Mouse (Mus musculus) liver, embryonic 13.5 days (tissue): ENCODE measurements around the gene R3hdm2. TPM values are rescaled to one million over a fixed set of nuclear protein-coding genes. Genes with fewer than 3 reads are reported as not detected.

Experiments used
- ATAC-seq: fragments of 200-750 bp; cut with Nextera tagmentation; 2 replicates; pipeline ENCODE4 v1.8.0; 2017; ENCODE audit warnings: low read depth, mild to moderate bottlenecking, moderate number of reproducible peaks, moderate library complexity
- DNase-seq: peaks from one replicate; pipeline ENCODE4 v3.0.0; 2022
- H3K27ac ChIP-seq: fragments of 300-500 bp; sonication (generic); 2 replicates; pipeline ENCODE4 v1.5.1; 2015; ENCODE audit warnings: moderate library complexity, mild to moderate bottlenecking, inconsistent platforms
- H3K27me3 ChIP-seq: fragments of 300-500 bp; sonication (generic); 2 replicates; pipeline ENCODE4 v1.6.1; 2015; ENCODE audit warnings: mild to moderate bottlenecking, inconsistent platforms
- H3K36me3 ChIP-seq: fragments of 300-500 bp; sonication (generic); 2 replicates; pipeline ENCODE4 v1.6.1; 2015; ENCODE audit warnings: mild to moderate bottlenecking, inconsistent platforms
- H3K4me1 ChIP-seq: fragments of 300-500 bp; sonication (generic); replicated peaks from 2 replicates; pipeline ENCODE4 v1.6.1; 2015; ENCODE audit warnings: inconsistent platforms
- H3K4me2 ChIP-seq: fragments of 300-500 bp; sonication (generic); 2 replicates; pipeline ENCODE4 v1.6.1; 2015; ENCODE audit warnings: inconsistent platforms, mild to moderate bottlenecking, moderate library complexity
- H3K4me3 ChIP-seq: fragments of 300-500 bp; sonication (generic); replicated peaks from 2 replicates; pipeline ENCODE4 v1.5.1; 2015; ENCODE audit warnings: mild to moderate bottlenecking, inconsistent platforms
- H3K9ac ChIP-seq: fragments of 300-500 bp; sonication (generic); 2 replicates; pipeline ENCODE4 v1.6.1; 2015; ENCODE audit warnings: mild to moderate bottlenecking, inconsistent platforms
- H3K9me3 ChIP-seq: fragments of 300-500 bp; sonication (generic); replicated peaks from 2 replicates; pipeline ENCODE4 v1.6.1; 2016; ENCODE audit warnings: inconsistent platforms
- WGBS: fragments of 180-500 bp; shearing (Covaris S2); methylation state at CpG from one replicate; pipeline ENCODE4 v1.1.7; 2015; ENCODE audit not compliant: insufficient replicate concordance; 5-methylcytosine and 5-hydroxymethylcytosine counted together
- polyA plus RNA-seq: library from polyadenylated mRNA; unstranded; fragments of >200 nt; fragmentation: Nextera tagmentation; extraction: Ambion mirVana; gene quantifications from 2 replicates; pipeline ENCODE4 v1.2.1, GENCODE M21; 2015

R3hdm2 gene
- polyA plus RNA-seq, 1 experiment from 2014 or later, result 14.4 TPM

- DNase-seq (peak; percentile 71), ATAC-seq (peak; percentile 49; the same call in 1 of the 2 replicates)
- peak within 1 kb of the TSS; percentile 51 for H3K4me3 ChIP-seq
- WGBS, result under 1% methylated on average over 29 of the region's 29 CpGs
- H3K36me3 ChIP-seq, result no peaks in the 10 kb centered on the region
- peak within 1 kb of the TSS; percentile 71 for H3K4me2 ChIP-seq
- H3K27me3 ChIP-seq, result peaks cover 55% of the 10 kb centered on the region
- no peaks in the 10 kb centered on the region for H3K9me3 ChIP-seq
- peaks cover 36% of the 10 kb centered on the region for H3K4me1 ChIP-seq
- 0 out of 2 replicates have a peak within 1 kb of the TSS, but pooled peaks have one; percentile 22 for H3K9ac ChIP-seq
- H3K27ac ChIP-seq, result no peak within 1 kb of the TSS
These were observed 38.1 kb upstream of the R3hdm2 start, which contains the start of gene Gli1 for GRCm38 (mm10) chr10:127341891-127342639. Gene Gli1, minus strand, starts transcription at chr10:127341974.

- Histone ChIP-seq H3K4me3 (no peak overlapping the region), H3K36me3 (no peaks in the 10 kb centered on the region), H3K4me2 (no peak overlapping the region), H3K27me3 (peaks cover 46% of the 10 kb centered on the region), H3K27ac (no peak overlapping the region), H3K9me3 (no peaks in the 10 kb centered on the region), H3K4me1 (peaks cover 36% of the 10 kb centered on the region), H3K9ac (no peak overlapping the region)
- DNase-seq, result no peak
- 37% methylated on average over 3 of the region's 3 CpGs for WGBS
- ATAC-seq, result no peak
These were observed 37.1 kb upstream of the R3hdm2 start for GRCm38 (mm10) chr10:127343029-127343428.

GRCm38 (mm10) chr10:127346173-127346572 is 34.0 kb upstream of the R3hdm2 start:
- H3K4me1 ChIP-seq, result peaks cover 28% of the 10 kb centered on the region
- DNase-seq, result no peak
- no peak overlapping the region for H3K27ac ChIP-seq
- no peaks in the 10 kb centered on the region for H3K9me3 ChIP-seq
- peaks cover 15% of the 10 kb centered on the region for H3K27me3 ChIP-seq
- ATAC-seq, result no peak
- H3K4me2 ChIP-seq, result no peak overlapping the region
- 66% methylated on average over 3 of the region's 3 CpGs for WGBS
- no peaks in the 10 kb centered on the region for H3K36me3 ChIP-seq
- H3K4me3 ChIP-seq, result no peak overlapping the region
- H3K9ac ChIP-seq, result no peak overlapping the region

- WGBS, result 52% methylated on average over 4 of the region's 4 CpGs
- DNase-seq (no peak), ATAC-seq (no peak)
- Histone ChIP-seq H3K4me2 (no peak overlapping the region), H3K27ac (no peak overlapping the region), H3K9me3 (no peaks in the 10 kb centered on the region), H3K4me3 (no peak overlapping the region), H3K9ac (no peak overlapping the region), H3K36me3 (no peaks in the 10 kb centered on the region), H3K27me3 (peaks cover 7% of the 10 kb centered on the region), H3K4me1 (peaks cover 22% of the 10 kb centered on the region)
These were observed 31.2 kb upstream of the R3hdm2 start for GRCm38 (mm10) chr10:127348957-127349356.

- Histone ChIP-seq H3K4me2 (no peak overlapping the region), H3K4me1 (peaks cover 30% of the 10 kb centered on the region), H3K27ac (no peak overlapping the region), H3K9me3 (no peaks in the 10 kb centered on the region), H3K36me3 (no peaks in the 10 kb centered on the region), H3K27me3 (peaks cover 7% of the 10 kb centered on the region), H3K4me3 (0 out of 2 replicates have a peak overlapping the region, but pooled peaks have one; percentile 0), H3K9ac (no peak overlapping the region)
- ATAC-seq (no peak), DNase-seq (no peak)
- 60% methylated on average over 8 of the region's 8 CpGs for WGBS
These were observed 30.3 kb upstream of the R3hdm2 start for GRCm38 (mm10) chr10:127349810-127350209.

- Histone ChIP-seq H3K36me3 (no peaks in the 10 kb centered on the region), H3K4me3 (peak overlapping the region; percentile 19; the same call in 1 of the 2 replicates), H3K4me2 (peak overlapping the region; percentile 50), H3K27ac (peak overlapping the region; percentile 53; the same call in 1 of the 2 replicates), H3K9ac (peak overlapping the region; percentile 41; the same call in 1 of the 2 replicates), H3K9me3 (no peaks in the 10 kb centered on the region), H3K27me3 (peaks cover 15% of the 10 kb centered on the region), H3K4me1 (peaks cover 32% of the 10 kb centered on the region)
- ATAC-seq (peak; percentile 42), DNase-seq (peak; percentile 37)
- WGBS, result 12% methylated on average over 24 of the region's 24 CpGs
These were observed 29.4 kb upstream of the R3hdm2 start for GRCm38 (mm10) chr10:127350594-127351284.

- Histone ChIP-seq H3K36me3 (no peaks in the 10 kb centered on the region), H3K9me3 (no peaks in the 10 kb centered on the region), H3K27ac (0 out of 2 replicates have a peak overlapping the region, but pooled peaks have one; percentile 53), H3K27me3 (peaks cover 16% of the 10 kb centered on the region), H3K4me2 (peak overlapping the region; percentile 50), H3K4me1 (peaks cover 32% of the 10 kb centered on the region), H3K9ac (peak overlapping the region; percentile 41; the same call in 1 of the 2 replicates), H3K4me3 (peak overlapping the region; percentile 19; the same call in 1 of the 2 replicates)
- 70% methylated on average over 8 of the region's 8 CpGs for WGBS
- DNase-seq, result no peak
- no peak for ATAC-seq
These were observed 28.9 kb upstream of the R3hdm2 start for GRCm38 (mm10) chr10:127351285-127351595.

GRCm38 (mm10) chr10:127351719-127352118 is 28.4 kb upstream of the R3hdm2 start:
- Histone ChIP-seq H3K4me2 (no peak overlapping the region), H3K4me3 (no peak overlapping the region), H3K27me3 (peaks cover 16% of the 10 kb centered on the region), H3K27ac (peak overlapping the region; percentile 53), H3K9ac (no peak overlapping the region), H3K9me3 (no peaks in the 10 kb centered on the region), H3K36me3 (no peaks in the 10 kb centered on the region), H3K4me1 (peaks cover 32% of the 10 kb centered on the region)
- 59% methylated on average over 8 of the region's 8 CpGs for WGBS
- no peak for DNase-seq
- ATAC-seq, result 0 out of 2 replicates have a peak, but pooled peaks have one; percentile 30

GRCm38 (mm10) chr10:127352187-127352586 is 27.9 kb upstream of the R3hdm2 start:
- WGBS, result 61% methylated on average over 9 of the region's 9 CpGs
- no peak overlapping the region for H3K4me3 ChIP-seq
- H3K4me1 ChIP-seq, result peaks cover 32% of the 10 kb centered on the region
- H3K27ac ChIP-seq, result peak overlapping the region; percentile 58
- no peaks in the 10 kb centered on the region for H3K9me3 ChIP-seq
- DNase-seq (no peak), ATAC-seq (peak; percentile 21; the same call in 1 of the 2 replicates)
- H3K27me3 ChIP-seq, result peaks cover 16% of the 10 kb centered on the region
- no peak overlapping the region for H3K4me2 ChIP-seq
- no peak overlapping the region for H3K9ac ChIP-seq
- no peaks in the 10 kb centered on the region for H3K36me3 ChIP-seq

GRCm38 (mm10) chr10:127352766-127353165 is 27.4 kb upstream of the R3hdm2 start:
- no peak for DNase-seq
- 73% methylated on average over 11 of the region's 11 CpGs for WGBS

More at GRCm38 (mm10) chr10:127352766-127353165, 27.4 kb upstream of the R3hdm2 start:
- Histone ChIP-seq H3K4me1 (peaks cover 32% of the 10 kb centered on the region), H3K27me3 (peaks cover 16% of the 10 kb centered on the region), H3K9me3 (no peaks in the 10 kb centered on the region), H3K4me3 (no peak overlapping the region), H3K4me2 (no peak overlapping the region), H3K27ac (peak overlapping the region; percentile 58; the same call in 1 of the 2 replicates), H3K9ac (no peak overlapping the region), H3K36me3 (no peaks in the 10 kb centered on the region)
- ATAC-seq, result no peak
